Mouse (Mus musculus) forebrain, embryonic 14.5 days (tissue): ENCODE results near the gene Trappc2. TPM values are rescaled to one million over a fixed set of nuclear protein-coding genes. Genes with fewer than 3 reads are reported as not detected.

Source experiments
- ATAC-seq: fragments of 200-750 bp; cut with Nextera tagmentation; 2 replicates; pipeline ENCODE4 v1.8.0; 2017; ENCODE audit warnings: mild to moderate bottlenecking, moderate library complexity
- DNase-seq: peaks from one replicate; pipeline ENCODE4 v3.0.0-alpha.2; 2015; ENCODE audit warnings: low spot score
- H3K27ac ChIP-seq: fragments of 300-500 bp; sonication (generic); 2 replicates; pipeline ENCODE4 v1.5.1; 2014; ENCODE audit warnings: low read depth, mild to moderate bottlenecking, control low read depth, low read length, moderate library complexity
- H3K27me3 ChIP-seq: fragments of 300-500 bp; sonication (generic); replicated peaks from 2 replicates; pipeline ENCODE4 v1.6.1; 2014; ENCODE audit warnings: low read length, control low read depth, mixed read lengths; ENCODE audit not compliant: control insufficient read depth, insufficient read depth
- H3K36me3 ChIP-seq: fragments of 300-500 bp; sonication (generic); 2 replicates; pipeline ENCODE4 v1.6.1; 2014; ENCODE audit warnings: low read length, control low read depth; ENCODE audit not compliant: control insufficient read depth, insufficient read depth
- H3K4me1 ChIP-seq: fragments of 300-500 bp; sonication (generic); 2 replicates; pipeline ENCODE4 v1.6.1; 2014; ENCODE audit warnings: antibody characterized with exemption, low read length, control low read depth; ENCODE audit not compliant: control insufficient read depth, insufficient read depth
- H3K4me2 ChIP-seq: fragments of 300-500 bp; sonication (generic); 2 replicates; pipeline ENCODE4 v1.6.1; 2014; ENCODE audit warnings: mild to moderate bottlenecking, control low read depth, low read length
- H3K4me3 ChIP-seq: fragments of 300-500 bp; sonication (generic); 2 replicates; pipeline ENCODE4 v1.5.1; 2014; ENCODE audit warnings: low read depth, low read length, control low read depth
- H3K9ac ChIP-seq: fragments of 300-500 bp; sonication (generic); 2 replicates; pipeline ENCODE4 v1.6.1; 2014; ENCODE audit warnings: mild to moderate bottlenecking, low read length, control low read depth, moderate library complexity
- H3K9me3 ChIP-seq: fragments of 300-500 bp; sonication (generic); replicated peaks from 2 replicates; pipeline ENCODE4 v1.6.1; 2016; ENCODE audit warnings: low read length, control low read depth, mixed read lengths; ENCODE audit not compliant: control insufficient read depth
- WGBS: fragments of 180-500 bp; shearing (Covaris S2); extraction: QIAGEN DNeasy Blood & Tissue Kit; methylation state at CpG from one replicate; pipeline ENCODE4 v1.1.7; 2014; 5-methylcytosine and 5-hydroxymethylcytosine counted together
- polyA plus RNA-seq: library from polyadenylated mRNA; unstranded; fragments of >200 nt; fragmentation: Nextera tagmentation; extraction: Ambion mirVana; gene quantifications from 2 replicates; pipeline ENCODE4 v1.2.1, GENCODE M21; 2014

Trappc2 gene
- polyA plus RNA-seq, result 70.3 and 78.7 TPM in 2 replicates

DNA sequence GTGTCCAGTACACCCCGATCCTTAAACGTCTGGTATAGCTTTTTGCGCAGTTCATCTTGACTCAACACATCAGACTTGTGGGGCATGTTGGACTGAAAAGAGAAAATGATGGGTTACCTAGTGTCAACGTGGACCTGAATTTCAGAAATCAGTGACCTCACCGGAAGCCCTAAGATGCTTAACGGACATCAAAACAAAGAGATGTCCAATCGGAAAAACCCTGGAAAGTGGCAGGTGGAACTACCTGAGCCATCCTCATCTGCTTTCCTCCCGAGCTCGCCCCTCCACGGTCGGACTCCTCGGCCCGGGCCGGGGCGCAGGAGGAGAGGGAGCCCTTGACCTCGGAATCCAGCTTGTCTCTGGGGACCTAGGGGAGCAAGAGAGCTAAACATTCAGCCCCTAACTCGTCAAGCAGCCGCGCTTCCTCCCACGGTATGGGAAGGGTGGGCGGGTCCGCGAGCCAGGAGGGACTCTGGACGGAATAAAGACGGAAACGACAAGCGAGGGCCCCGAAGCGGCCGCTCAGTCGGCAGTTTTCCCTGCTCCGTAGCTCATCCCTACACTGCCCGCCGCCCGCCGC lies at the start of gene Trappc2:
TSS of gene Trappc2 (plus strand) at position 539 of the 580 bp plus-strand sequence.
- Histone ChIP-seq H3K9me3 (no peaks in the 10 kb centered on the region), H3K4me3 (peak within 1 kb of the TSS; percentile 52), H3K27me3 (no peaks in the 10 kb centered on the region), H3K36me3 (no peaks in the 10 kb centered on the region), H3K9ac (peak within 1 kb of the TSS; percentile 77), H3K4me2 (peak within 1 kb of the TSS; percentile 60), H3K4me1 (no peaks in the 10 kb centered on the region), H3K27ac (peak within 1 kb of the TSS; percentile 63)
- 33% methylated on average over 36 of the region's 36 CpGs for WGBS
- DNase-seq (peak; percentile 1), ATAC-seq (peak; percentile 85)

DNA sequence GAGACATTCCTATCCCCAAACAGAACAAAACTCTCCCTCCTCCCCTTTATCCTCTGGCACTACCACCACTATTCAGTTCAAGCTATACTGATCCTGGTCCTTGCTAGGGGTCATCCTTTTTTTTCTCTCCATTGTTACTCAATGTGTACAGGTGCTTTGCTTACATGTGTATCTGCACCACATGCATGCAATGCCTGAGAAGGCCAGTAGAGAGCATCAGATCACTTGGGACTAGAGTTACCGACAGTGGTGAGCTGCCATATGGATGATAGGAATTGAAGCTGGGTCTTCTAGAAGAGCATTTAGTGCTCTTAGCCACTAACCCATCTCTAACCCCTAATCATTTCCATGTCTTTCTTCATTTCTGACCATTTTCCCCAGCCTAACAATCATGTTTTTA lies 46.6 kb upstream of the Trappc2 start:
- no peak overlapping the region for H3K4me2 ChIP-seq
- WGBS, result 92% methylated on average over 1 of the region's 1 CpGs
- H3K4me1 ChIP-seq, result no peaks in the 10 kb centered on the region
- H3K27me3 ChIP-seq, result no peaks in the 10 kb centered on the region
- H3K9ac ChIP-seq, result no peak overlapping the region
- H3K36me3 ChIP-seq, result 0 out of 2 replicates have a peak, but pooled peaks cover 4% of the 10 kb centered on the region
- DNase-seq (no peak), ATAC-seq (no peak)
- H3K4me3 ChIP-seq, result no peak overlapping the region
- no peaks in the 10 kb centered on the region for H3K9me3 ChIP-seq
- H3K27ac ChIP-seq, result no peak overlapping the region

DNA sequence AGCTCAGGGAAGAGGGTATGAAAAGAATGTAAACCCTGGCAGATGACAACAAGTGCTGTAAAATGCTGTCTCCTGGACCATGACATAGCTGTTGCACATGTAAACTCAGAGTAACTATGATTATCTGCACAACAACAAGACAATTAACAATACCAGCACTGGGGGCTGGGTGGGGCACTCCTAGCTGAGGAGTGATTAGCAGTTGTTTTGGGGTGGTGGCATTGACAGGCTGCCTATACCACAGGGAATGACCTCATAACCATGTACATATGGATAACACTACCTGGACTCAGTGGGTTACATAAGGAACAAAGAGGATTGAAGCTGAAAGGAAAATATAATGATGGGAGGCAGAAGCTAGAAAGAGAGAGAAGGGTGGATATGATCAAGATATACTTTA lies 32.5 kb upstream of the Trappc2 start:
- no peaks in the 10 kb centered on the region for H3K4me1 ChIP-seq
- H3K9ac ChIP-seq, result no peak overlapping the region
- ATAC-seq (no peak), DNase-seq (no peak)
- H3K27me3 ChIP-seq, result no peaks in the 10 kb centered on the region
- H3K27ac ChIP-seq, result no peak overlapping the region
- H3K9me3 ChIP-seq, result no peaks in the 10 kb centered on the region
- H3K4me2 ChIP-seq, result no peak overlapping the region
- peaks cover 15% of the 10 kb centered on the region; the same call in 1 of the 2 replicates for H3K36me3 ChIP-seq
- H3K4me3 ChIP-seq, result no peak overlapping the region

DNA sequence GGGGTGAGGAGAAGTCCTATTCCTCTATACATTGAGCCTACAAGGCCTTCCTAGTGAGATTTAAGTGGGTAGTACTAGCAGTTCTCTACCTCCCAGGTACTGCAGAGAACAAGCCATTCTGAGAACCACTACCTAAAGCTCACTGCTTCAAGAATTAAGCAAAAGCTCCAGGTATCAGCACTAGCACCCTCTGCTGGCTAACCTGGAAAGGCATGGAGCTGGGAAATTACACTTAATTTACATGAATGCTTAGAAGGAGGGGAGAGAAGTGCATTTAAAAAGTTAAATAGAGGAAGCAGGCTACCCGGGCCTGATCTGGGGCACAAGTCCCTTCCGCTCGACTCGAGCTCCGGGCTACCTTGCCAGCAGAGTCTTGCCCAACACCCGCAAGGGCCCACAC lies 24.2 kb upstream of the Trappc2 start:
- Histone ChIP-seq H3K9me3 (no peaks in the 10 kb centered on the region), H3K36me3 (no peaks in the 10 kb centered on the region), H3K4me3 (no peak overlapping the region), H3K27ac (no peak overlapping the region), H3K4me1 (no peaks in the 10 kb centered on the region), H3K4me2 (no peak overlapping the region), H3K9ac (no peak overlapping the region), H3K27me3 (no peaks in the 10 kb centered on the region)
- 75% methylated on average over 5 of the region's 6 CpGs for WGBS
- no peak for ATAC-seq
- peak; percentile 59 for DNase-seq

DNA sequence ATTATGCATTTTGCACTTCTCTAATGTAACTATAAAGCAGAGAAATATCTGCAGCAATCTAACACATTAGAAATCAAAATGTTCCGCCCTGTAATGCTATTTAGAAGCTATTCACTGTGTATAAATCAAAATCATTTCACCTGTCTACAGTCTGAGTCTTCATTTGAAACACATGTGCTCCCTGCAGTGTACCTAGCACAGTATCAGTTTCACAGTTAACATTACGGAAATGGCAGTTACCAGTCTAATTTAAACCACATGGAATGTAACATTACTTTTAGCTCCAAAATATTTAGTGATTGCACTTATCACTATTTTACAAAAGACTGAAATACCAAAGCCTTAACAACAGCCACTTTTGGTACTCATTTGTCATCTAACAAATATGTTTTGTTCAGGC lies 5.6 kb upstream of the Trappc2 start:
- H3K4me1 ChIP-seq, result no peaks in the 10 kb centered on the region
- no peak overlapping the region for H3K9ac ChIP-seq
- H3K36me3 ChIP-seq, result no peaks in the 10 kb centered on the region
- no peak overlapping the region for H3K27ac ChIP-seq
- 82% methylated on average over 2 of the region's 2 CpGs for WGBS
- DNase-seq (no peak), ATAC-seq (no peak)
- no peak overlapping the region for H3K4me2 ChIP-seq
- no peaks in the 10 kb centered on the region for H3K9me3 ChIP-seq
- H3K27me3 ChIP-seq, result no peaks in the 10 kb centered on the region
- no peak overlapping the region for H3K4me3 ChIP-seq

DNA sequence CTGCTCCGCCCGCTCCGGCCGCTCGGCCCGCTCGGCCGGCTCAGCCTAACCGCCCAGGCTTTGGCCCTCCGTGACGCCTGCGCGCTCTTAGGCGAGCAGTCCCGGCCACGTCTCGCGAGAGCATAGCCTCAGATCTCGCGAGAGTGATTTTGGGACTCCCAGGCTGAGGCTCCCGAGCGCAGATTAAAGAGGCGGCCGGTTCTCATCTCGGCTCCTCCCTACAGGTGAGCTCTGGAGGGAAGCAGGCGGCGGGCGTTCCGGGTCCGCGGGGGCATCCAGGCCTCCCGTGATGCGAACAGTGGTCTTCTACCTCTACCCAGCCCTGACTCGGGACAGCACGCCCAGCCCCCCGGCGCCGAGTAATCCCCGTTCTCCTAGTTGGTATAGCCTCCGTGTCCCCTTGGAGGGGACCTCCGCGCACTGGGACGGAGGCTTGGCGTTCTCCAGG lies 266 bp downstream of the Trappc2 start, which contains the start of gene Ofd1:
TSS of gene Ofd1 (minus strand) at position 89 of the 448 bp plus-strand sequence.
- peak within 1 kb of the TSS; percentile 60 for H3K4me2 ChIP-seq
- ATAC-seq (peak; percentile 99), DNase-seq (peak; percentile 96)
- H3K36me3 ChIP-seq, result no peaks in the 10 kb centered on the region
- H3K27ac ChIP-seq, result peak within 1 kb of the TSS; percentile 63
- H3K9ac ChIP-seq, result peak within 1 kb of the TSS; percentile 77
- WGBS, result 28% methylated on average over 44 of the region's 44 CpGs
- peak within 1 kb of the TSS; percentile 52 for H3K4me3 ChIP-seq
- H3K9me3 ChIP-seq, result no peaks in the 10 kb centered on the region
- H3K27me3 ChIP-seq, result no peaks in the 10 kb centered on the region
- no peaks in the 10 kb centered on the region for H3K4me1 ChIP-seq

DNA sequence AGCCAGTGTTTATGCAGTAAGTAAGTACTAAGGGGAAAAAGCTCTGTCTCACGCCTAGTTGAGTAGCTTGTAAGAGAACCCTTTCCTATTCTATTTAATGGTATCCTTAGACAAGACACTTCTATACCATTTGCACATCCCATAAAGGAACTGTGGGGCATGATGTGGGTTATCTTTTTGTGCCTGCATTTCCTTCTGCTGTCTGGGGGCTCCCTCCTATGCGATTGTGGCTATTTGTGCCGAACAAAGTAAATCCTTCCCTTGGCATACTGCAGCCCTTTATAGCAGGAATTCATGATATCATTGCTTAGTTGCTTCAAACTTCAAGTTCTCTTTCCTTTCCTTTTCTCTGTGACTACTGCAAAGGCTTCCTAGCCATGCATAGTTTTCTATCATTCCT lies 4.2 kb downstream of the Trappc2 start:
- ATAC-seq (no peak), DNase-seq (no peak)
- no peaks in the 10 kb centered on the region for H3K9me3 ChIP-seq
- 80% methylated on average over 3 of the region's 3 CpGs for WGBS
- no peaks in the 10 kb centered on the region for H3K4me1 ChIP-seq
- H3K27me3 ChIP-seq, result no peaks in the 10 kb centered on the region
- no peak overlapping the region for H3K27ac ChIP-seq
- no peak overlapping the region for H3K4me3 ChIP-seq
- H3K4me2 ChIP-seq, result no peak overlapping the region
- H3K36me3 ChIP-seq, result no peaks in the 10 kb centered on the region
- H3K9ac ChIP-seq, result no peak overlapping the region

DNA sequence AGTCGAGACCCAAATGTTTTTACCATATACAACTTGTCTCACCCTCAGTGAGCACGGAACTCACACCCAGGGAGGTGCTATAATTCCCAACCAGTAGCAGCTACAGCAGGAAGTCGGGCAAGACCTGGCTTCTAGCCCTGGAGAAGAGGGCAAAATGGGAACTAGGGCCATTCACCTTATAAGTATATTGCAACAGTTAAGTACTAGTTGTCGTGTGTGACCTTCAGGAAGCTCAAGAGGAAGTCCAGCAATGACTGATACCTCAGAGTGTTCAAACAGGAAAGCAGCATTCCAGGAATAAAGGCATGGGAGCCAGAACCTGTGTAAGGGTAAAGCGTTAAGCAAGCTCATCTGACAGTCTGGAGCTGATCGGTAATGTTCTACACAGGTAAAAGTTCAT lies 13.2 kb downstream of the Trappc2 start:
- no peak for ATAC-seq
- Histone ChIP-seq H3K4me3 (no peak overlapping the region), H3K36me3 (peaks cover 6% of the 10 kb centered on the region), H3K27ac (no peak overlapping the region), H3K4me1 (no peaks in the 10 kb centered on the region), H3K4me2 (no peak overlapping the region), H3K27me3 (no peaks in the 10 kb centered on the region), H3K9ac (no peak overlapping the region), H3K9me3 (no peaks in the 10 kb centered on the region)
- 74% methylated on average over 6 of the region's 6 CpGs for WGBS
- no peak for DNase-seq

DNA sequence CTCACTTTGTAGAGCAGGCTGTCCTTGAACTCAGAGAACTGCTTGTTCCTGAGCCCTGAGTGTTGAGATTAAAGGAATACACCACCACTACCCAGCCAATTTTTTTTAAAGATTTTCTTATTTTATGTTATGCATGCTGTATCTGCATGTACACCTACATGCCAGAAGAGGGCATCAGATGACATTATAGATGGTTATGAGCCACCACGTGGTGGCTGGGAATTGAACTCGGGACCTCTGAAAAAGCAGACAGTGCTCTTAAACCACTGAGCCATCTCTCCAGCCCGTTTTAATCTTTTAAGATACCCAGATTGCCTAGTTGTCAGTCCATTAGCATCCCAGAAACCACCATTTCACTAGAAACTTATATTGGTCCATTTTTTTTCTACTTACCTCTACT lies 14.0 kb downstream of the Trappc2 start:
- H3K4me1 ChIP-seq, result no peaks in the 10 kb centered on the region
- no peak for ATAC-seq
- H3K27ac ChIP-seq, result no peak overlapping the region
- H3K4me3 ChIP-seq, result no peak overlapping the region
- H3K9ac ChIP-seq, result no peak overlapping the region
- H3K36me3 ChIP-seq, result peaks cover 6% of the 10 kb centered on the region
- WGBS, result 65% methylated on average over 3 of the region's 3 CpGs
- no peak overlapping the region for H3K4me2 ChIP-seq
- H3K9me3 ChIP-seq, result no peaks in the 10 kb centered on the region
- no peaks in the 10 kb centered on the region for H3K27me3 ChIP-seq
- DNase-seq, result no peak
